Mouse (Mus musculus) liver, embryonic 16.5 days (tissue): ENCODE results near the gene BC025920. TPM values are rescaled to one million over a fixed set of nuclear protein-coding genes. Genes with fewer than 3 reads are reported as not detected.
A peak's percentile ranks its signal among the peaks of the same experiment; 100 is the strongest.

ENCODE experiments used
- ATAC-seq: fragments of 200-750 bp; cut with Nextera tagmentation; 2 replicates; pipeline ENCODE4 v1.8.0; 2017; ENCODE audit warnings: low read depth, mild to moderate bottlenecking, moderate number of reproducible peaks, moderate library complexity
- H3K27ac ChIP-seq: fragments of 300-500 bp; sonication (generic); 2 replicates; pipeline ENCODE4 v1.5.1; 2014; ENCODE audit warnings: mild to moderate bottlenecking, low read length
- H3K27me3 ChIP-seq: fragments of 300-500 bp; sonication (generic); 2 replicates; pipeline ENCODE4 v1.6.1; 2014; ENCODE audit warnings: low read depth, low read length, mixed read lengths; ENCODE audit not compliant: control insufficient read depth, insufficient read depth
- H3K36me3 ChIP-seq: fragments of 300-500 bp; sonication (generic); 2 replicates; pipeline ENCODE4 v1.6.1; 2014; ENCODE audit warnings: mild to moderate bottlenecking; ENCODE audit not compliant: control insufficient read depth, insufficient read depth
- H3K4me1 ChIP-seq: fragments of 300-500 bp; sonication (generic); 2 replicates; pipeline ENCODE4 v1.6.1; 2014; ENCODE audit warnings: low read depth, low read length, mixed read lengths; ENCODE audit not compliant: control insufficient read depth
- H3K4me2 ChIP-seq: fragments of 300-500 bp; sonication (generic); 2 replicates; pipeline ENCODE4 v1.6.1; 2014; ENCODE audit warnings: low read depth, low read length, mixed read lengths
- H3K4me3 ChIP-seq: fragments of 300-500 bp; sonication (generic); 2 replicates; pipeline ENCODE4 v1.5.1; 2014; ENCODE audit warnings: low read depth, mild to moderate bottlenecking, low read length
- H3K9ac ChIP-seq: fragments of 300-500 bp; sonication (generic); 2 replicates; pipeline ENCODE4 v1.6.1; 2014; ENCODE audit warnings: low read depth, low read length
- H3K9me3 ChIP-seq: fragments of 300-500 bp; sonication (generic); replicated peaks from 2 replicates; pipeline ENCODE4 v1.6.1; 2016; ENCODE audit warnings: low read length; ENCODE audit not compliant: control insufficient read depth
- WGBS: fragments of 180-500 bp; shearing (Covaris S2); extraction: QIAGEN DNeasy Blood & Tissue Kit; methylation state at CpG from one replicate; pipeline ENCODE4 v1.1.7; 2014; ENCODE audit not compliant: insufficient replicate concordance; 5-methylcytosine and 5-hydroxymethylcytosine counted together
- polyA plus RNA-seq: library from polyadenylated mRNA; unstranded; fragments of >200 nt; fragmentation: Nextera tagmentation; extraction: Ambion mirVana; gene quantifications from 2 replicates; pipeline ENCODE4 v1.2.1, GENCODE M21; 2015

Gene BC025920
- polyA plus RNA-seq, 1 experiment from 2014 or later = 0.35 TPM

DNA sequence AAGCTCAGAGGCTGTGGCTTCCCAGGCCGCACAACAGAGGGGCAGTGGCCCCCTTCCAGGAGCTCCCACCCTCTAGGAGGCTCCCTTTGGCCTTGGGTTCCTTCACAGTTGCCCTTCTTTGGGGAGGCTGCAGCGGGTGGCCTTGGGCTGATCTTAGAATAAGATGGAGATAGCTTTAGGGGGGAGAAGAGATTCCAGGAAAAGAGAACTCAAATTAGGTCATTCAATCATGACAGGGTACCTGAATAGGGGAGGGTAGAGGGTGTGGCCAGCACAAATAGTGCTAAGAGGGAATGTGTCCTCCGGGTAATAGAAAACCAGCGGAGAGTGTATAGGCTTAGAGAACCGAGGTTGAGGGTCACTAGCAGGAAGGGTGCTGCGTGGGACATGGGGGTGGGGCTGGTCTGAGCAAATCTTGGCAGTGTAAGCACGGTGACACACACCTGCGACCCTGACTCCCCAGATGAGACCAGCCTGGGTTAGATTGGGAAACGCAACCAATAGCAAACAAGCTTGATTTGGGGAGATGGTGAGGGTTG, 33.9 kb upstream of the BC025920 start:
- Histone ChIP-seq H3K4me1 (peaks cover 60% of the 10 kb centered on the region), H3K27me3 (peaks cover 33% of the 10 kb centered on the region), H3K4me3 (peak overlapping the region; percentile 71), H3K9me3 (no peaks in the 10 kb centered on the region), H3K36me3 (no peaks in the 10 kb centered on the region), H3K4me2 (peak overlapping the region; percentile 94), H3K9ac (peak overlapping the region; percentile 23; the same call in 1 of the 2 replicates), H3K27ac (no peak overlapping the region)
- 20% methylated on average over 9 of the region's 9 CpGs for WGBS
- ATAC-seq = no peak

DNA sequence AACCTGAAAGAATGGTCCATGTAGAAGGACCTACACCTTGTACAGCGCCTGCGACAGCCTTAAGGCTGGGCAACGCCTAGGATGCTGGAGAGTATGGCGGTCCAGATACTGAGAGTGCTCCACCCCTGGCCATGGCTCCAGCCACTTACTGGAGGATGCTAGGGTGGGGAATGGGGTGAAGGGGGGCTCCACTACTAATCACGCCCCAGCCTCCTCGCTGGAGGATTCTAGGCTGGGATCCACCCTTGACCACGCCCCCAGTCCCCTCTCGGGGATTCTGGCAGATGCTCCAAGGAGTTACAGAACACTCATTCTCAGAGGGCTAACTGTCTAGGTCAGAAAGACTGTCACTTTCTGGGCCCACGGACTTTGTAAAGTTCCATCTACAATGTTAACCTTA, 33.1 kb upstream of the BC025920 start:
- Histone ChIP-seq H3K36me3 (no peaks in the 10 kb centered on the region), H3K9ac (no peak overlapping the region), H3K27ac (no peak overlapping the region), H3K9me3 (no peaks in the 10 kb centered on the region), H3K27me3 (peaks cover 33% of the 10 kb centered on the region), H3K4me2 (peak overlapping the region; percentile 94), H3K4me3 (0 out of 2 replicates have a peak overlapping the region, but pooled peaks have one; percentile 7), H3K4me1 (peaks cover 60% of the 10 kb centered on the region)
- peak; percentile 47 for ATAC-seq
- WGBS = 25% methylated on average over 9 of the region's 9 CpGs

DNA sequence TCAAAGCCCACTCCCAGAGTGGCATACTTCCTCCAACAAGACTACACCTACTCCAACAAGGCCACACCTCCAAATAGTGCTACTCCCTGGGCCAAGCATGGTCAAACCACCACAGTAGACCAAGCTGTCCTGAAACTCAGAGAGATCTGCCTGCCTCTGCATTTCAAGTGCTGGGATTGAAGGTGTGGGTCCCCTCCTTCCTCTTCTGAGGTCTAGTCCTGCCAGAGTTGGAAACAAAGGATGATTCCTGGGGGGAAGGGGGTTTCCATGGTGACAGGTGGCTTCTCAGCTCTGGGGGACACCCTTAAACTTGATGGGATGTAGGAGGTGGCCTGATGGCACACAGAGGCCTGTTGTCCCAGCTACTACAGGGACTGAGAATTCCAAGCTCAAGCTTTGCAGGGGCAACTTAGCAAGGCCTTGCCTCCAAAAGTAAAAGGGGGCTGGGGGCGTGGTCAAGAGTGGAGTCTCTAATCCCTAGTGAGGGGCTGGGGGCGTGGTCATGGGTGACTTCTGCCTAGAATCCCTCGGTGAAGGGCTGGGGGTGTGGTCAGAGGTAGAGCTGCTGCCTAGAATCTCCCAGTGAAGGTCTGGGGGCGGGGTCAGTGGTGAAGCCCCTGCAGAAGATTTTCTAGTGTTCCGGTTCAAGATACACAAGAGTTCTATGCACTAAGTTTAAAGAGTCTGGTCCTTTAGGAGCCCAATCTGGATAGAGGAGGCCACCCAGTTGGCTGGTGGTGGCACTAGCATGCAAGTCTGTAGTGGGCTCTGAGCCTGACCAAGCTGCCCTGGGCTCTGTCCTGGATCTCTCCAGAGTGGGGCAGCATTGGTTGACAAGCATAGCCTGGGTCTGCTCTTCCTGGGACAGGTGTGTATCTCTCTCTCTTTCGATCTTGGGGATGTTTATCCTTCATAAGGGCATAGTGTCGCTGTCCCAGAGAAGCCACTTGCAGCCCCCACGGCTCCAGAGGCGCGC, 31.7 kb upstream of the BC025920 start, which contains the start of gene Tle2:
TSS of gene Tle2 (plus strand) at position 481 of the 976 bp plus-strand sequence.
- WGBS = 23% methylated on average over 10 of the region's 10 CpGs
- Histone ChIP-seq H3K9me3 (no peaks in the 10 kb centered on the region), H3K27ac (no peak within 1 kb of the TSS), H3K27me3 (peaks cover 35% of the 10 kb centered on the region), H3K4me1 (peaks cover 50% of the 10 kb centered on the region), H3K4me2 (peak within 1 kb of the TSS; percentile 70), H3K4me3 (peak within 1 kb of the TSS; percentile 58), H3K9ac (peak within 1 kb of the TSS; percentile 48), H3K36me3 (no peaks in the 10 kb centered on the region)
- ATAC-seq = no peak

DNA sequence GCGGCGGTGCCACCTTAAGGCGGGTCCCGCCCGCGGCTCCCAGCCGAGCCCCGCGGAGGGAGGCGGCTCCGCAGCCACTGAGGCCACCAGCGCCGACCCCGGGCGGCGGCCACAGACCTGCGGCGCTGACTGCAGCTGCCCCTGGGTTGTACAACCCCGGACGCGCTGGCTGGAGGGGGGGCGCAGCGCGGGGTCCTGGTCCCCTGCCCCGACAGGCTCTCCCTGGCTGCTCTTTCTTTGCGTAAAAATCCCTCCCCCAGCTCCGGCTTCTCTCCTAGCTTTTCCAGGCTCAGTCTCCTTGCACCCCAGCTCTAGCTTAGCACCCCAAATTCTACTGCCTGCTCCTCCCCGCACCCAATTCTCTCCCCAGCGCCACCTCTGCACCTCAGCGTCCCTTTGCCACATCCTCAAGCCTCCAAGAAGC, 30.9 kb upstream of the BC025920 start:
- H3K4me1 ChIP-seq = peaks cover 43% of the 10 kb centered on the region
- peak overlapping the region; percentile 48 for H3K9ac ChIP-seq
- WGBS = 0% methylated on average over 28 of the region's 30 CpGs
- H3K9me3 ChIP-seq = no peaks in the 10 kb centered on the region
- H3K27me3 ChIP-seq = peaks cover 35% of the 10 kb centered on the region
- H3K27ac ChIP-seq = no peak overlapping the region
- peak overlapping the region; percentile 58 for H3K4me3 ChIP-seq
- no peaks in the 10 kb centered on the region for H3K36me3 ChIP-seq
- H3K4me2 ChIP-seq = peak overlapping the region; percentile 70
- ATAC-seq = no peak

DNA sequence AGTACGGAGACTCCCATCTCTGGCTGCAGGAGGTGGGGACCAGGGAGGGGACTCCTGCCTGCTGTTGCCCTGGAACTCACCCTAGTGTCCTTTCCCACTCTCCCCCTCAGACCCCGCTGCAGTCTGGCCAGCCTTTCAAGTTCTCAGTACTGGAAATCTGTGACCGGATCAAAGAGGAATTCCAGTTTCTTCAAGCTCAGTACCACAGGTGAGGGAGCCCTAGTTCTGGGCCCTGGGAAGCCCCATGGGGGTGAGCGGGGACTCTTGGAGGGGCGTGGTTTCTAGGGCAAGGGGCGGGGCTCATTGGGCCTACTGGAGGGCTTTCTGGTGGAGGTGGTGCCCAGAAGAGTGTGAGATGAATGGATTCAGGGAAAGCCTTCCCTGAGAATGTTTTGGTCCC, 30.4 kb upstream of the BC025920 start:
- H3K9ac ChIP-seq = no peak overlapping the region; the same call in 1 of the 2 replicates
- H3K27ac ChIP-seq = no peak overlapping the region
- no peaks in the 10 kb centered on the region for H3K9me3 ChIP-seq
- peak overlapping the region; percentile 70 for H3K4me2 ChIP-seq
- no peak for ATAC-seq
- WGBS = 10% methylated on average over 6 of the region's 6 CpGs
- peaks cover 38% of the 10 kb centered on the region for H3K27me3 ChIP-seq
- H3K4me3 ChIP-seq = peak overlapping the region; percentile 58
- no peaks in the 10 kb centered on the region for H3K36me3 ChIP-seq
- peaks cover 38% of the 10 kb centered on the region for H3K4me1 ChIP-seq

DNA sequence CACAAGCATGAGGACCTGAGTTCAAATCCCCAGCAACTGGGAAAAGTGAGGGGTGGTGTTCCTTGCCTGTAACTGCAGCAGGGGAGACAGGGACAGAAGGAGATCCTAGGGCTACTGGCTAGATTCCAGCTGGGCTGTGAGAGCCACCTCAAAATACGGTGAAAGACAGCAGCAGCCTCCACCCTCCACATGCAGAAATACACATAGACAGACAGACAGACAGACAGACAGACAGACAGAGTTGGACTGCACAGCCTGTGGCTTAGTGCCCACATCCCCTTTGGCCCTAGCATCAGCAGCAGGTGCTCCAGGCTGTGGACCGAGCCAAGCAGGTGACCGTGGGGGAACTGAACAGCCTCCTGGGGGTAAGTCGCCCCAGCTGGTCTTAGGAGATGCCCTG, 26.1 kb upstream of the BC025920 start:
- no peak overlapping the region for H3K4me2 ChIP-seq
- H3K9ac ChIP-seq = no peak overlapping the region
- H3K27ac ChIP-seq = no peak overlapping the region
- WGBS = 36% methylated on average over 4 of the region's 4 CpGs
- H3K4me3 ChIP-seq = no peak overlapping the region
- H3K27me3 ChIP-seq = peaks cover 29% of the 10 kb centered on the region
- H3K9me3 ChIP-seq = no peaks in the 10 kb centered on the region
- no peak for ATAC-seq
- peaks cover 9% of the 10 kb centered on the region for H3K4me1 ChIP-seq
- no peaks in the 10 kb centered on the region for H3K36me3 ChIP-seq

DNA sequence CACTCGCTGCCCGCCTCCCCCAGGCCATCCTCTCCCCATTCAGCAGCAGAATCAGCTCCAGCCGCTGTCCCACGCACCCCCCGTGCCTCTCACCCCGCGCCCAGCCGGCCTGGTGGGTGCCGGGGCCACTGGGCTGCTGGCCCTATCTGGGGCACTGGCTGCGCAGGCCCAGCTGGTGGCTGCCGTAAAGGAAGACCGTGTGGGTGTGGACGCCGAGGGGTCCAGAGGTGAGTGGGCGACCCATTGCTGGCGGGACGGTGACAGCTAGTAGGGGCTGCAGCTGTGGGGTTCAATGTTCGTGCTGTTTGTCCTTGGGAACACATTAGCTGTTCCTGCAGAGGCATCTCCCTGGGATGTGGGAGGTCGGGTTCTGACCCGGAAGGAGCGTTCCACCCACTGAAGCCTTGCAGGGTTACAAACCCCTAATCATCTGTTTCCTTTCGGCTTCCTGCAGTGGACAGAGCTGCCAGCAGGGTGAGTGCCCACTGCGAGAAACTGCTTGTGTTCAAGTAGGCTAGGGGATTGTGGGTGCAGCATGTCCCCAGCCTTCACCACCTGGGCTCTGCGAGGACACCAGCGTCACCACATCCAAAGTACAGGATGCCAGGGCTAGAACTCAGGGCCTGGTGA, 25.5 kb upstream of the BC025920 start:
- WGBS = 23% methylated on average over 25 of the region's 25 CpGs

DNA sequence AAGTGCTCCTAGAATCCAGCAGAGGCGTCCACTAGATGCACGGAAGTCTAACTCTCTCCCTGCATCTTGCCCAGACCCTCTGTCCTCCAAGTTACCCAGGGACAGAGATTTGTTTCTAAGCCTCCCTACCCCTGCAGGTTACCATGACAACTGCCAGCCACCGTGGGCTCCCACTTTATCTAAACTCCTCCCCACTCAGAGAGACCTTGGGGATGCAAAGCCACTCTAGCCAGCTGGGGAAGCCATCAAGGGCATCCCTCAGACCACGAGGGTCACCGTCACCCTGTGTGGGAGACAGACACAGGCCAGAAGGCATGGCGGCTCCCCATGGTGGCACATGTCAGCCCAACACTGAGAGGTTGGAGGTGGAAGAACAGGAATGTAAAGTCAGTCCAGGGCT, 22.7 kb upstream of the BC025920 start:
- 43% methylated on average over 6 of the region's 6 CpGs for WGBS
- no peak overlapping the region for H3K27ac ChIP-seq
- H3K27me3 ChIP-seq = peaks cover 8% of the 10 kb centered on the region; the same call in 1 of the 2 replicates
- H3K4me1 ChIP-seq = no peaks in the 10 kb centered on the region; the same call in 1 of the 2 replicates
- no peak for ATAC-seq
- H3K4me2 ChIP-seq = no peak overlapping the region
- no peaks in the 10 kb centered on the region for H3K36me3 ChIP-seq
- no peak overlapping the region for H3K4me3 ChIP-seq
- H3K9ac ChIP-seq = no peak overlapping the region
- H3K9me3 ChIP-seq = no peaks in the 10 kb centered on the region

More for the DNA sequence above, 25.5 kb upstream of the BC025920 start:
- Histone ChIP-seq H3K4me3 (no peak overlapping the region), H3K9me3 (no peaks in the 10 kb centered on the region), H3K27ac (no peak overlapping the region), H3K9ac (no peak overlapping the region), H3K4me1 (peaks cover 3% of the 10 kb centered on the region), H3K4me2 (no peak overlapping the region), H3K27me3 (peaks cover 23% of the 10 kb centered on the region), H3K36me3 (no peaks in the 10 kb centered on the region)
- ATAC-seq = peak; percentile 24
